Mouse (Mus musculus) brown adipose tissue, adult 24 weeks (tissue): ENCODE data around the gene Foxp3. TPM values are rescaled to one million over a fixed set of nuclear protein-coding genes. Genes with fewer than 3 reads are reported as not detected.

ENCODE experiments used
- polyA plus RNA-seq: library from polyadenylated mRNA; stranded (reverse); fragments of >200 nt; gene quantifications from 2 replicates; pipeline ENCODE4 v1.2.4, GENCODE M21; 2012; ENCODE audit not compliant: missing spikeins, insufficient read depth, insufficient read length

The Foxp3 gene
- polyA plus RNA-seq, 1 experiment, result not detected

Other genes with a start within 250 kb of the Foxp3 start
- 0.46 and 0.75 TPM in 2 replicates for gene Usp27x, start 197.8 kb upstream of the Foxp3 start, polyA plus RNA-seq
- gene Ppp1r3f, start 639 bp downstream of the Foxp3 start, polyA plus RNA-seq, result 2.2 and 2.4 TPM in 2 replicates
- gene Ccdc22, start 31.9 kb downstream of the Foxp3 start, polyA plus RNA-seq, result 6.0 and 6.1 TPM in 2 replicates
- not detected in 2 replicates for gene Cacna1f, start 33.4 kb downstream of the Foxp3 start, polyA plus RNA-seq
- 13.0 and 15.6 TPM in 2 replicates for gene Syp, start 64.8 kb downstream of the Foxp3 start, polyA plus RNA-seq
- gene Prickle3, start 83.6 kb downstream of the Foxp3 start, polyA plus RNA-seq, result 6.3 and 8.3 TPM in 2 replicates
- gene Plp2, start 97.7 kb downstream of the Foxp3 start, polyA plus RNA-seq, result 27.0 and 31.6 TPM in 2 replicates
- 2.9 and 3.4 TPM in 2 replicates for gene Magix, start 107.6 kb downstream of the Foxp3 start, polyA plus RNA-seq
- gene Gpkow, start 123.5 kb downstream of the Foxp3 start, polyA plus RNA-seq, result 17.4 and 24.4 TPM in 2 replicates
- gene Wdr45, start 140.7 kb downstream of the Foxp3 start, polyA plus RNA-seq, result 41.8 and 42.4 TPM in 2 replicates
- gene Gm45208, start 148.6 kb downstream of the Foxp3 start, polyA plus RNA-seq, result 4.0 TPM in 1 of 2 replicates, not detected in the other
- 10.2 and 10.8 TPM in 2 replicates for gene Praf2, start 154.8 kb downstream of the Foxp3 start, polyA plus RNA-seq
- not detected in 2 replicates for gene Ccdc120, start 177.3 kb downstream of the Foxp3 start, polyA plus RNA-seq
- gene Tfe3, start 188.9 kb downstream of the Foxp3 start, polyA plus RNA-seq, result 22.3 and 27.5 TPM in 2 replicates
- 18.6 and 19.2 TPM in 2 replicates for gene Gripap1, start 216.1 kb downstream of the Foxp3 start, polyA plus RNA-seq
- gene Kcnd1, start 248.6 kb downstream of the Foxp3 start, polyA plus RNA-seq, result 0.21 TPM in 1 of 2 replicates, not detected in the other